Mouse (Mus musculus) neural tube, postnatal 0 days (tissue): ENCODE results near the gene Cacybp. TPM values are rescaled to one million over a fixed set of nuclear protein-coding genes. Genes with fewer than 3 reads are reported as not detected.

ENCODE experiments used
- polyA plus RNA-seq: library from polyadenylated mRNA; unstranded; fragments of >200 nt; fragmentation: Nextera tagmentation; extraction: Ambion mirVana; gene quantifications from 2 replicates; pipeline ENCODE4 v1.2.1, GENCODE M21; 2015

Cacybp gene
- 272 and 277 TPM in 2 replicates for polyA plus RNA-seq

GRCm38 (mm10) chr1:160212703-160213669 lies at the start of gene Cacybp:
Gene Cacybp (minus strand): TSS chr1:160212875.

GRCm38 (mm10) chr1:160194529-160195336 lies 17.9 kb downstream of the Cacybp start, which contains the start of gene Mrps14:
Gene Mrps14 (plus strand): TSS chr1:160195215.

DNA sequence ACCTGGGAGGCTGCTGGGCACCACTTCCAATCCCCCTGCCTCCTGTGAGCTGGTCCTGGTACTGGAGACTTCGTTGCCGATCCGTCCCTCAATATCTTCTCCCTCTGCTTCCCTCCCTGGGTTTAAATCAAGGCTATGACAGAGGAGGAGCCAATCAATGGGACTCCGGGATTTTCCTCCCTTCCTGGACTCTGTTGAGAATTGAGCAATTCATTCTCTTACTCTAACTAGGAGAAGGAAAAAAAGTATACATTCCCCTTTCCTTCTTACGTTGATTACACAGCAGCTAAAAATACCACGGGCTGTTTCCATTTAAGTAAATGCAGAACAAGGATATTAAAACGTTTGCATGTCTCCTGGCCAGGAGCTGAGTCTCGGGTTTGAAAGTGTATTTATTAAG lies 59.2 kb downstream of the Cacybp start, which contains the start of gene Tnn:
Gene Tnn (minus strand): TSS at position 101 of the 400 bp plus-strand sequence.

Other genes starting within 250 kb of the Cacybp start
- gene 4930523C07Rik, start 168.5 kb downstream of the Cacybp start, polyA plus RNA-seq, result 2.1 and 4.4 TPM in 2 replicates
- gene Tnn, start 59.3 kb downstream of the Cacybp start, polyA plus RNA-seq, result 0.28 and 0.36 TPM in 2 replicates
- gene Mrps14, start 17.7 kb downstream of the Cacybp start, polyA plus RNA-seq, result 146 and 166 TPM in 2 replicates